In genomic region chr9:22069881-22070553, GRCm38 (mm10) we compare ENCODE assay signal across 8 mouse cellular contexts. TPM values are rescaled to one million over a fixed set of nuclear protein-coding genes. Genes with fewer than 3 reads are reported as not detected.
DNase-seq lines count a peak whose midpoint lies in the region; ATAC-seq and TF ChIP-seq lines count a peak whose summit lies in the region.

No protein-coding gene starts in this region.

- DNase-seq in kidney, postnatal 10 days, result no peak
- peak; percentile 12 for DNase-seq in midbrain, postnatal 0 days (ENCODE audit: low spot score)
- DNase-seq in gastrocnemius, postnatal 25 days, result no peak
- no peak for DNase-seq in urinary bladder, postnatal 10 days (ENCODE audit: low spot score)

- no peak for TF ChIP-seq CTCF in cortical plate, adult 2 months (IDR thresholded peaks at IDR 0.05; ENCODE audit: extremely low read depth, insufficient read depth, low read length)
- TF ChIP-seq CTCF in midbrain, postnatal 0 days (IDR thresholded peaks at IDR 0.05), result no peak

- peak overlapping the region; percentile 82 for H3K4me3 ChIP-seq in kidney, embryonic 14.5 days (ENCODE audit: low read length)
- H3K4me3 ChIP-seq in cortical plate, adult 2 months (ENCODE audit: insufficient read depth, low read length), result peak overlapping the region; percentile 48
- H3K4me3 ChIP-seq in hindbrain, embryonic 15.5 days, result peak overlapping the region; percentile 75
- peak overlapping the region; percentile 71 for H3K4me3 ChIP-seq in midbrain, postnatal 0 days (ENCODE audit: low read depth, low read length)

- no peaks in the 10 kb centered on the region for H3K9me3 ChIP-seq in kidney, embryonic 14.5 days (ENCODE audit: control insufficient read depth, low read length)
- H3K9me3 ChIP-seq in hindbrain, embryonic 15.5 days, result no peaks in the 10 kb centered on the region
- H3K9me3 ChIP-seq in midbrain, postnatal 0 days (ENCODE audit: low read length), result no peaks in the 10 kb centered on the region

- no peaks in the 10 kb centered on the region for H3K27me3 ChIP-seq in kidney, embryonic 14.5 days (ENCODE audit: control insufficient read depth, insufficient read depth, low read length)
- H3K27me3 ChIP-seq in hindbrain, embryonic 15.5 days, result no peaks in the 10 kb centered on the region
- no peaks in the 10 kb centered on the region for H3K27me3 ChIP-seq in midbrain, postnatal 0 days (ENCODE audit: insufficient read depth, low read length)

- TF ChIP-seq POLR2A in cortical plate, adult 2 months (IDR thresholded peaks at IDR 0.05; ENCODE audit: extremely low read depth, insufficient read depth, low read length), result no peak

- peak overlapping the region; percentile 43 for H3K4me2 ChIP-seq in kidney, embryonic 14.5 days (replicated peaks; ENCODE audit: low read depth, low read length)
- peak overlapping the region; percentile 59 for H3K4me2 ChIP-seq in hindbrain, embryonic 15.5 days
- peak overlapping the region; percentile 61 for H3K4me2 ChIP-seq in midbrain, postnatal 0 days (ENCODE audit: low read depth, low read length, poor library complexity, severe bottlenecking)

- H3K9ac ChIP-seq in kidney, embryonic 14.5 days (ENCODE audit: low read depth, low read length), result peak overlapping the region; percentile 93; the same call in 1 of the 2 replicates
- H3K9ac ChIP-seq in hindbrain, embryonic 15.5 days, result peak overlapping the region; percentile 83
- H3K9ac ChIP-seq in midbrain, postnatal 0 days (replicated peaks; ENCODE audit: low read length, poor library complexity, severe bottlenecking), result peak overlapping the region; percentile 83; the same call in 1 of the 2 replicates

- peak; percentile 2 for ATAC-seq in kidney, embryonic 14.5 days (ENCODE audit: low FRiP score, low TSS enrichment)
- peak; percentile 28; the same call in 1 of the 2 replicates for ATAC-seq in hindbrain, embryonic 15.5 days (ENCODE audit: low FRiP score, low read depth)
- peak; percentile 3; the same call in 1 of the 2 replicates for ATAC-seq in midbrain, postnatal 0 days (ENCODE audit: low FRiP score)
- ATAC-seq in erythroid progenitor cell, adult 5-6 weeks (replicated peaks; ENCODE audit: low FRiP score, poor library complexity, severe bottlenecking), result no peak

- peaks cover 49% of the 10 kb centered on the region for H3K36me3 ChIP-seq in kidney, embryonic 14.5 days (ENCODE audit: control insufficient read depth, insufficient read depth, low read length)
- H3K36me3 ChIP-seq in hindbrain, embryonic 15.5 days, result peaks cover 14% of the 10 kb centered on the region
- peaks cover 32% of the 10 kb centered on the region for H3K36me3 ChIP-seq in midbrain, postnatal 0 days (ENCODE audit: insufficient read depth, low read length)

- WGBS in kidney, embryonic 14.5 days, result 64% methylated on average over 4 of the region's 4 CpGs
- WGBS in hindbrain, embryonic 15.5 days, result 69% methylated on average over 4 of the region's 4 CpGs
- 56% methylated on average over 4 of the region's 4 CpGs for WGBS in midbrain, postnatal 0 days

- no peak overlapping the region for H3K27ac ChIP-seq in kidney, embryonic 14.5 days (ENCODE audit: low read depth, low read length)
- no peak overlapping the region for H3K27ac ChIP-seq in cortical plate, adult 2 months (ENCODE audit: insufficient read depth, low read length)
- H3K27ac ChIP-seq in hindbrain, embryonic 15.5 days (replicated peaks), result peak overlapping the region; percentile 98
- H3K27ac ChIP-seq in midbrain, postnatal 0 days (ENCODE audit: low read depth, low read length), result peak overlapping the region; percentile 93

- H3K4me1 ChIP-seq in kidney, embryonic 14.5 days (ENCODE audit: control insufficient read depth, insufficient read depth, low read length), result 0 out of 2 replicates have a peak, but pooled peaks cover 6% of the 10 kb centered on the region
- no peaks in the 10 kb centered on the region for H3K4me1 ChIP-seq in cortical plate, adult 2 months (ENCODE audit: control insufficient read depth, insufficient read depth, low read length)
- peaks cover 23% of the 10 kb centered on the region for H3K4me1 ChIP-seq in hindbrain, embryonic 15.5 days (replicated peaks)
- H3K4me1 ChIP-seq in midbrain, postnatal 0 days (ENCODE audit: insufficient read depth, low read length), result peaks cover 6% of the 10 kb centered on the region; the same call in 1 of the 2 replicates

RNA-seq across cellular contexts. Expression of gene Gm49318, which starts 1.0 kb away (rescaled TPM):
- polyA plus RNA-seq in kidney, embryonic 14.5 days (2014; fragmentation: Nextera tagmentation; extraction: Ambion mirVana), result not detected in 2 replicates
- 0.21 TPM in 1 of 2 replicates, not detected in the other for polyA plus RNA-seq in cortical plate, adult 2 months (2012; rRNA removed)
- not detected in 2 replicates for polyA plus RNA-seq in hindbrain, embryonic 15.5 days (2015; fragmentation: Nextera tagmentation; extraction: Ambion mirVana)
- total RNA-seq in midbrain, postnatal 0 days (2014; rRNA removed), result 4.1 TPM in 1 of 2 replicates, not detected in the other
- polyA plus RNA-seq in midbrain, postnatal 0 days (2015; fragmentation: Nextera tagmentation; extraction: Ambion mirVana), result 0.25 and 0.36 TPM in 2 replicates
- total RNA-seq in gastrocnemius, postnatal 25 days (2021), result not detected
- total RNA-seq in erythroid progenitor cell, adult 5-6 weeks (2015; ENCODE audit: low replicate concordance), result not detected in 2 replicates
- not detected in 2 replicates for total RNA-seq in erythroid progenitor cell, adult 5-6 weeks (2017; ENCODE audit: low replicate concordance)

RNA-seq across cellular contexts. Expression of gene Zfp653, which starts 1.2 kb away (rescaled TPM):
- 9.9 and 11.0 TPM in 2 replicates for polyA plus RNA-seq in kidney, embryonic 14.5 days (2014; fragmentation: Nextera tagmentation; extraction: Ambion mirVana)
- 34.6 and 36.4 TPM in 2 replicates for polyA plus RNA-seq in cortical plate, adult 2 months (2012; rRNA removed)
- 17.3 and 19.6 TPM in 2 replicates for polyA plus RNA-seq in hindbrain, embryonic 15.5 days (2015; fragmentation: Nextera tagmentation; extraction: Ambion mirVana)
- 30.0 and 33.1 TPM in 2 replicates for total RNA-seq in midbrain, postnatal 0 days (2014; rRNA removed)
- 14.2 and 15.1 TPM in 2 replicates for polyA plus RNA-seq in midbrain, postnatal 0 days (2015; fragmentation: Nextera tagmentation; extraction: Ambion mirVana)
- total RNA-seq in gastrocnemius, postnatal 25 days (2021), result 1 to 10 TPM; 2.5 to 2.6 TPM
- total RNA-seq in erythroid progenitor cell, adult 5-6 weeks (2015; ENCODE audit: low replicate concordance), result 2.1 and 6.1 TPM in 2 replicates
- 6.0 and 11.2 TPM in 2 replicates for total RNA-seq in erythroid progenitor cell, adult 5-6 weeks (2017; ENCODE audit: low replicate concordance)

RNA-seq across cellular contexts. Expression of gene Ecsit, which starts 15.2 kb away (rescaled TPM):
- 29.9 and 41.5 TPM in 2 replicates for polyA plus RNA-seq in kidney, embryonic 14.5 days (2014; fragmentation: Nextera tagmentation; extraction: Ambion mirVana)
- polyA plus RNA-seq in cortical plate, adult 2 months (2012; rRNA removed), result 57.4 and 62.3 TPM in 2 replicates
- 56.0 and 63.5 TPM in 2 replicates for polyA plus RNA-seq in hindbrain, embryonic 15.5 days (2015; fragmentation: Nextera tagmentation; extraction: Ambion mirVana)
- 49.6 and 56.3 TPM in 2 replicates for total RNA-seq in midbrain, postnatal 0 days (2014; rRNA removed)
- 55.0 and 57.2 TPM in 2 replicates for polyA plus RNA-seq in midbrain, postnatal 0 days (2015; fragmentation: Nextera tagmentation; extraction: Ambion mirVana)
- total RNA-seq in gastrocnemius, postnatal 25 days (2021), result 10 to 100 TPM; 79.5 to 83.6 TPM
- total RNA-seq in erythroid progenitor cell, adult 5-6 weeks (2015; ENCODE audit: low replicate concordance), result 3.4 TPM in 1 of 2 replicates, not detected in the other
- 2.0 and 4.9 TPM in 2 replicates for total RNA-seq in erythroid progenitor cell, adult 5-6 weeks (2017; ENCODE audit: low replicate concordance)

RNA-seq across cellular contexts. Expression of gene Elavl3, which starts 18.2 kb away (rescaled TPM):
- polyA plus RNA-seq in kidney, embryonic 14.5 days (2014; fragmentation: Nextera tagmentation; extraction: Ambion mirVana), result 0.12 and 0.20 TPM in 2 replicates
- 115 and 117 TPM in 2 replicates for polyA plus RNA-seq in cortical plate, adult 2 months (2012; rRNA removed)
- polyA plus RNA-seq in hindbrain, embryonic 15.5 days (2015; fragmentation: Nextera tagmentation; extraction: Ambion mirVana), result 97.4 and 104 TPM in 2 replicates
- 215 and 239 TPM in 2 replicates for total RNA-seq in midbrain, postnatal 0 days (2014; rRNA removed)
- polyA plus RNA-seq in midbrain, postnatal 0 days (2015; fragmentation: Nextera tagmentation; extraction: Ambion mirVana), result 75.2 and 78.7 TPM in 2 replicates
- total RNA-seq in gastrocnemius, postnatal 25 days (2021), result under 1 TPM in 1 of 2 experiments, not detected in 1; 0.11 TPM
- total RNA-seq in erythroid progenitor cell, adult 5-6 weeks (2015; ENCODE audit: low replicate concordance), result not detected in 2 replicates
- total RNA-seq in erythroid progenitor cell, adult 5-6 weeks (2017; ENCODE audit: low replicate concordance), result not detected in 2 replicates

RNA-seq across cellular contexts. Expression of gene Cnn1, which starts 29.0 kb away (rescaled TPM):
- 4.7 and 5.1 TPM in 2 replicates for polyA plus RNA-seq in kidney, embryonic 14.5 days (2014; fragmentation: Nextera tagmentation; extraction: Ambion mirVana)
- polyA plus RNA-seq in cortical plate, adult 2 months (2012; rRNA removed), result 1.2 and 2.2 TPM in 2 replicates
- polyA plus RNA-seq in hindbrain, embryonic 15.5 days (2015; fragmentation: Nextera tagmentation; extraction: Ambion mirVana), result 1.6 and 2.3 TPM in 2 replicates
- 1.2 and 1.3 TPM in 2 replicates for total RNA-seq in midbrain, postnatal 0 days (2014; rRNA removed)
- 0.77 and 0.92 TPM in 2 replicates for polyA plus RNA-seq in midbrain, postnatal 0 days (2015; fragmentation: Nextera tagmentation; extraction: Ambion mirVana)
- 1 to 10 TPM; 4.2 to 8.1 TPM for total RNA-seq in gastrocnemius, postnatal 25 days (2021)
- total RNA-seq in erythroid progenitor cell, adult 5-6 weeks (2015; ENCODE audit: low replicate concordance), result not detected in 2 replicates
- not detected in 2 replicates for total RNA-seq in erythroid progenitor cell, adult 5-6 weeks (2017; ENCODE audit: low replicate concordance)

Comparison
In these comparisons a context has a peak if more than half of its experiments do, and no peak if none do; other contexts are left out.
1. H3K27ac ChIP-seq: peak in hindbrain, embryonic 15.5 days (single experiment) and midbrain, postnatal 0 days (single experiment); none in kidney, embryonic 14.5 days (single experiment) and cortical plate, adult 2 months (single experiment).
2. Peak in every context shown above with its lines, with median percentiles within 50 percentile points of each other: H3K4me2 ChIP-seq, H3K4me3 ChIP-seq and H3K9ac ChIP-seq.